Mouse (Mus musculus) intestine, embryonic 16.5 days (tissue): Measurements from ENCODE around the gene Vasn. TPM values are rescaled to one million over a fixed set of nuclear protein-coding genes. Genes with fewer than 3 reads are reported as not detected.
"Not testable (repeated sequence)": the region's sequence is repeated elsewhere in the genome, so short reads cannot be mapped to it uniquely, and the experiment has no call there.

ENCODE experiments used
- ATAC-seq: fragments of 200-750 bp; cut with Nextera tagmentation; 2 replicates; pipeline ENCODE4 v1.8.0; 2017; ENCODE audit warnings: moderate TSS enrichment, moderate library complexity
- H3K27ac ChIP-seq: fragments of 300-500 bp; sonication (generic); 2 replicates; pipeline ENCODE4 v1.5.1; 2014; ENCODE audit warnings: mild to moderate bottlenecking, low read length
- H3K27me3 ChIP-seq: fragments of 300-500 bp; sonication (generic); replicated peaks from 2 replicates; pipeline ENCODE4 v1.6.1; 2014; ENCODE audit warnings: low read length, control low read depth, mixed read lengths; ENCODE audit not compliant: control insufficient read depth, insufficient read depth
- H3K36me3 ChIP-seq: fragments of 300-500 bp; sonication (generic); 2 replicates; pipeline ENCODE4 v1.6.1; 2014; ENCODE audit warnings: low read length, control low read depth; ENCODE audit not compliant: control insufficient read depth, insufficient read depth
- H3K4me1 ChIP-seq: fragments of 300-500 bp; sonication (generic); 2 replicates; pipeline ENCODE4 v1.6.1; 2014; ENCODE audit warnings: low read length, control low read depth, mixed read lengths; ENCODE audit not compliant: control insufficient read depth, insufficient read depth
- H3K4me2 ChIP-seq: fragments of 300-500 bp; sonication (generic); 2 replicates; pipeline ENCODE4 v1.6.1; 2014; ENCODE audit warnings: low read depth, low read length, control low read depth
- H3K4me3 ChIP-seq: fragments of 300-500 bp; sonication (generic); 2 replicates; pipeline ENCODE4 v1.5.1; 2014; ENCODE audit warnings: mild to moderate bottlenecking, low read length
- H3K9ac ChIP-seq: fragments of 300-500 bp; sonication (generic); 2 replicates; pipeline ENCODE4 v1.6.1; 2014; ENCODE audit warnings: low read depth, low read length
- H3K9me3 ChIP-seq: fragments of 300-500 bp; sonication (generic); 2 replicates; pipeline ENCODE4 v1.6.1; 2016; ENCODE audit warnings: low read length, control low read depth; ENCODE audit not compliant: control insufficient read depth
- WGBS: fragments of 180-500 bp; shearing (Covaris S2); extraction: QIAGEN DNeasy Blood & Tissue Kit; methylation state at CpG from one replicate; pipeline ENCODE4 v1.1.7; 2014; 5-methylcytosine and 5-hydroxymethylcytosine counted together
- polyA plus RNA-seq: library from polyadenylated mRNA; unstranded; fragments of >200 nt; fragmentation: Nextera tagmentation; extraction: Ambion mirVana; gene quantifications from 2 replicates; pipeline ENCODE4 v1.2.1, GENCODE M21; 2015

The Vasn gene
- polyA plus RNA-seq, 1 experiment from 2014 or later = 13.5 TPM

GRCm38 (mm10) chr16:4670317-4670716, 30.6 kb downstream of the Vasn start:
- 71% methylated on average over 5 of the region's 5 CpGs for WGBS
- no peak overlapping the region for H3K27ac ChIP-seq
- H3K4me3 ChIP-seq = no peak overlapping the region
- no peak overlapping the region for H3K4me2 ChIP-seq
- no peaks in the 10 kb centered on the region for H3K9me3 ChIP-seq
- H3K36me3 ChIP-seq = peaks cover 13% of the 10 kb centered on the region; the same call in 1 of the 2 replicates
- no peaks in the 10 kb centered on the region for H3K27me3 ChIP-seq
- H3K9ac ChIP-seq = no peak overlapping the region
- ATAC-seq = no peak
- no peaks in the 10 kb centered on the region; the same call in 1 of the 2 replicates for H3K4me1 ChIP-seq

DNA sequence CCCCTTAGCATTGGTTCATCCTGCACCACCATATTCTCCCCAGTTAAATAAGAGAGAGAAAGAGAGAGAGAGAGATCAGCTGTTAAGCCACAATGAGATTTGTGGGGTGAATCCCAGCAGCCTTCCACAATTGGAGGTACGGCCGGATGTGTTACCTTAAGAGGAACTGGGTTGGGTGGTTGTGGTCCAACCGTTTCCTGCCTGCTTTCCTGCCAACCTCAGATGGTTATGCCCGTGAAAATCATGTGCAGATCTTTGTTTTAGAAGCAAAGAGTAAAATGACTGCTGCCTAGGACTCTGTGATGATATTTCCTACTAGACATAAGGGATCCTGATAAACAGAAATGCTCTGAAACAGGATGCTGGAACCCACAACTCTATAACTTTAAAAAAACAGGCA, 34.4 kb downstream of the Vasn start:
- WGBS = 90% methylated on average over 4 of the region's 4 CpGs
- Histone ChIP-seq H3K36me3 (peaks cover 7% of the 10 kb centered on the region; the same call in 1 of the 2 replicates), H3K4me1 (peaks cover 12% of the 10 kb centered on the region), H3K9ac (no peak overlapping the region), H3K27ac (no peak overlapping the region), H3K4me2 (no peak overlapping the region), H3K4me3 (no peak overlapping the region), H3K9me3 (no peaks in the 10 kb centered on the region), H3K27me3 (no peaks in the 10 kb centered on the region)
- no peak for ATAC-seq

DNA sequence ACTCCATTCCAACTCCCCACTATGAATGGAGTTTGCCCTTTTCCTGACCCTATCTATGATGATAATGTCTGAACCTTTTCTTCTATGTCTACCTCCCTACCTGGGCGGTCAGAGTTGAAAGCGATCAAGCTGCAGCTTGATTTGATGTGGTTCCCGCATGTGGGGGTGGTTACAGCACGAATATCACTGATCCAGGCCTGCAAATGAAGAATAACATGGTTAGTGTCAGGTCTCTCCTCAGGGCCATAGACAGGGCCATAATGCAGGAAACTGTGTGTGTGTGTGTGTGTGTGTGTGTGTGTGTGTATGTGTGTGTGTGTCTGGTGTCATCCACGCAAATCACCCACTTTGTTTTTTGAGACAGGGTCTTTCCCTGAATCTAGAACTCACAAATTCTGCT, 37.1 kb downstream of the Vasn start:
- H3K9ac ChIP-seq = no peak overlapping the region
- no peak overlapping the region for H3K27ac ChIP-seq
- H3K27me3 ChIP-seq = no peaks in the 10 kb centered on the region
- no peaks in the 10 kb centered on the region for H3K9me3 ChIP-seq
- 0 out of 2 replicates have a peak, but pooled peaks cover 5% of the 10 kb centered on the region for H3K36me3 ChIP-seq
- H3K4me3 ChIP-seq = no peak overlapping the region
- WGBS = 86% methylated on average over 5 of the region's 5 CpGs
- peaks cover 12% of the 10 kb centered on the region for H3K4me1 ChIP-seq
- ATAC-seq = no peak
- no peak overlapping the region for H3K4me2 ChIP-seq

DNA sequence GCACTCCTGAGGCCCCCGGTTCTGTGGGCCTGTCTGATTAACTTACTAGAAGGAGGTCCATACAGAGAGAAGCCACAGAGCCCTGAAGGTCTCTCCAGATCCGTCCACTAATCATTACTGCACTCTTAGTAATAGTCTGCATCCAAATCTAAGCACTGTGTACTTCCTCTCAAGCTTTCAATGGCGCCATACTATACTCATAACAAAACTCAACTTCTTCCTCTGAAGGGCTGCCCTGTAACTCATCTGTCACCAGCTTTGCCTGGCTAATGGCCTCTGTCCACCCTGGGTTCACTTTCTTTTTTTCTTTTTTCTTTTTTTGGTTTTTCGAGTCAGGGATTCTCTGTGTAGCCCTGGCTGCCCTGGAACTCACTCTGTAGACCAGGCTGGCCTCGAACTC, 38.3 kb downstream of the Vasn start:
- H3K27me3 ChIP-seq = no peaks in the 10 kb centered on the region

DNA sequence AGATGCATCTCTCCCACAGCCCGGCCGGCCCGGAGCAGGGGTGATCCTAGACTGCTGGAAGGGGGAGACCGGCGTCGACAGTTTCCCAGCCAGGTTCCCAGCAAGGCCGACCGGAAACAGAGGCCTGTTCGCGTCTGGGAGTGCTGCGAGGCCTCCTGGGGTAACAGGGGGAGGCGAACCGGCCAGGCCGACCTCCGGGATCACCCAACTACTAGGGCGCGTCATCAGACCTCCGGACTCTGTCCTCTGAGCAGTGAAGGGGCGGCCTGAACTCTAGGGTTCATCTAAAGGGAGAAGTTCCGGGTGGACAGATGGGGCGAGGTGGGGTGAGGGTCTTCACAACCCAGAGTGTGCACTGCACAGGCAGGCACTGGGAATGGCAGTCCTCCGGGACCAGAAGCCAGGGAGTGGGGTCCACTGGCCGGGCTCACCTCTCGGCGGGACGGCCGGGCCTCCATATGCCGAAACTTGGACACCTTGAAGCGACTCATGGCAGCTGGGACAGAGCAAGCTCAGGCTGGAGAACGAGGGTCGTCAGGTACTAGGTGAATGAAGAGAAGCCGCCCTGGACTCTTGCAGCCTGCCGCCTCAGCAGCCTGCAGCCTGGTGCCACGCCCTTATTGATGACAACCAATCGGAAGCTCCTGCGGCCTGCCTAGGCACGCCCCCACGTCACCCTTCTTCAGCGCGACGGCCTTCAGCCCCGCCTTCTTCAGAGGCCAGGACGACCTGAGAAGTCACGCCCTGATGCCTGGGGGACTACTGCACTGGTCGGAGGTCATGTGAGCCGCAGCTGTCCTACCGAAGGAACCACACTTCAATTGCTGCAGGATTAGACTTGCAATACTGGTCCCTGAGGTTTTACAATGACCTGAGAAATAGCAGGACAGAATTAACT, 39.6 kb downstream of the Vasn start, which contains the start of gene Coro7:
Gene Coro7 (minus strand): TSS at position 657 of the 898 bp plus-strand sequence.
- Histone ChIP-seq H3K4me3 (peak within 1 kb of the TSS; percentile 79), H3K4me1 (peaks cover 15% of the 10 kb centered on the region), H3K27me3 (no peaks in the 10 kb centered on the region), H3K36me3 (0 out of 2 replicates have a peak, but pooled peaks cover 5% of the 10 kb centered on the region), H3K9ac (peak within 1 kb of the TSS; percentile 68), H3K27ac (peak within 1 kb of the TSS; percentile 80), H3K9me3 (no peaks in the 10 kb centered on the region), H3K4me2 (peak within 1 kb of the TSS; percentile 63)
- ATAC-seq = peak; percentile 87
- under 1% methylated on average over 47 of the region's 47 CpGs for WGBS

More for the DNA sequence above, 38.3 kb downstream of the Vasn start:
- no peak overlapping the region for H3K27ac ChIP-seq
- 0 out of 2 replicates have a peak, but pooled peaks cover 5% of the 10 kb centered on the region for H3K36me3 ChIP-seq
- WGBS = 82% methylated on average over 5 of the region's 5 CpGs
- no peak for ATAC-seq
- H3K9ac ChIP-seq = 0 out of 2 replicates have a peak overlapping the region, but pooled peaks have one; percentile 68
- peaks cover 14% of the 10 kb centered on the region for H3K4me1 ChIP-seq
- H3K4me3 ChIP-seq = peak overlapping the region; percentile 79; the same call in 1 of the 2 replicates
- H3K9me3 ChIP-seq = no peaks in the 10 kb centered on the region
- peak overlapping the region; percentile 63 for H3K4me2 ChIP-seq

- H3K9me3 ChIP-seq, H3K36me3 ChIP-seq, H3K4me3 ChIP-seq, H3K27ac ChIP-seq, ATAC-seq, H3K4me2 ChIP-seq, H3K27me3 ChIP-seq, H3K9ac ChIP-seq: not testable (repeated sequence)
- H3K4me1 ChIP-seq = peaks cover 14% of the 10 kb centered on the region; the same call in 1 of the 2 replicates
- 84% methylated on average over 3 of the region's 3 CpGs for WGBS
Observed at GRCm38 (mm10) chr16:4680922-4681455, 41.2 kb downstream of the Vasn start.

- ATAC-seq = no peak
- H3K4me1 ChIP-seq = peaks cover 10% of the 10 kb centered on the region; the same call in 1 of the 2 replicates
- no peaks in the 10 kb centered on the region for H3K27me3 ChIP-seq
- H3K9ac ChIP-seq = peak overlapping the region; percentile 91; the same call in 1 of the 2 replicates
- H3K27ac ChIP-seq = no peak overlapping the region
- H3K9me3 ChIP-seq = no peaks in the 10 kb centered on the region
- no peaks in the 10 kb centered on the region for H3K36me3 ChIP-seq
- WGBS = 80% methylated on average over 4 of the region's 4 CpGs
- H3K4me2 ChIP-seq = peak overlapping the region; percentile 42
- H3K4me3 ChIP-seq = peak overlapping the region; percentile 95; the same call in 1 of the 2 replicates
Observed at GRCm38 (mm10) chr16:4682628-4683179, 43.0 kb downstream of the Vasn start.

- peak overlapping the region; percentile 95 for H3K4me3 ChIP-seq
- WGBS = 27% methylated on average over 9 of the region's 9 CpGs
- peak overlapping the region; percentile 42 for H3K27ac ChIP-seq
- ATAC-seq = no peak
- H3K4me2 ChIP-seq = peak overlapping the region; percentile 42
- H3K27me3 ChIP-seq = no peaks in the 10 kb centered on the region
- peaks cover 9% of the 10 kb centered on the region; the same call in 1 of the 2 replicates for H3K4me1 ChIP-seq
- H3K9ac ChIP-seq = peak overlapping the region; percentile 91
- H3K36me3 ChIP-seq = no peaks in the 10 kb centered on the region
- no peaks in the 10 kb centered on the region for H3K9me3 ChIP-seq
Observed at GRCm38 (mm10) chr16:4683193-4683580, 43.4 kb downstream of the Vasn start.
